Mouse (Mus musculus) ovary, postnatal 10 days (tissue): ENCODE data around the gene Nupl1.

Experiments
- DNase-seq: peaks from one replicate; pipeline ENCODE4 v3.0.0; 2022; ENCODE audit warnings: low spot score

Gene Nupl1

GRCm38 (mm10) chr14:60251281-60252003 is at the start of gene Nupl1, which contains the start of gene Gm49336:
Gene Nupl1 (minus strand): TSS chr14:60251431.
Gene Gm49336 (minus strand): TSS chr14:60251507.
- peak; percentile 87 for DNase-seq

- no peak for DNase-seq
Measured at GRCm38 (mm10) chr14:60301024-60301423, 49.8 kb upstream of the Nupl1 start.

GRCm38 (mm10) chr14:60300224-60300991 is 49.2 kb upstream of the Nupl1 start:
- no peak for DNase-seq

DNA sequence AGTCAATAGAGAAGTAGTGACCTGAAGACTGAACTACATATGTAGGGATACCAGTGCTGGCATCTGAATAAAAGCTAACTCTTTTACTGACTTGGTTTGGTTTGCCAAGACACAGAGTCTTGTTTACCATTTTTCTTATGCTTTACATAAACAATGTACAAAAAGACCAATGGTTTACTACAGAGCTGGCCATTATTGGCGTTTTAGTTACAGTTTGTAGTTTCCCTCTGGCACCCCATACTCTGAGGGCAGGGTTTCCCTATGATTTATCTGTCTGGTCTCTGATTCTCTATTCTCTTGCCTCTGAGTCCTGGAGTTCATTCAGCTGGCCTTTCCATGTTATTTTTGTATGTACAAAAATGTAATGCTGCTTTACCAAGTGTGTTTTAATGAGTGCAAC is 44.3 kb upstream of the Nupl1 start:
- DNase-seq = no peak

GRCm38 (mm10) chr14:60290363-60290762 is 39.1 kb upstream of the Nupl1 start:
- DNase-seq = no peak

- no peak for DNase-seq
Measured at GRCm38 (mm10) chr14:60286194-60286863, 35.1 kb upstream of the Nupl1 start.

DNA sequence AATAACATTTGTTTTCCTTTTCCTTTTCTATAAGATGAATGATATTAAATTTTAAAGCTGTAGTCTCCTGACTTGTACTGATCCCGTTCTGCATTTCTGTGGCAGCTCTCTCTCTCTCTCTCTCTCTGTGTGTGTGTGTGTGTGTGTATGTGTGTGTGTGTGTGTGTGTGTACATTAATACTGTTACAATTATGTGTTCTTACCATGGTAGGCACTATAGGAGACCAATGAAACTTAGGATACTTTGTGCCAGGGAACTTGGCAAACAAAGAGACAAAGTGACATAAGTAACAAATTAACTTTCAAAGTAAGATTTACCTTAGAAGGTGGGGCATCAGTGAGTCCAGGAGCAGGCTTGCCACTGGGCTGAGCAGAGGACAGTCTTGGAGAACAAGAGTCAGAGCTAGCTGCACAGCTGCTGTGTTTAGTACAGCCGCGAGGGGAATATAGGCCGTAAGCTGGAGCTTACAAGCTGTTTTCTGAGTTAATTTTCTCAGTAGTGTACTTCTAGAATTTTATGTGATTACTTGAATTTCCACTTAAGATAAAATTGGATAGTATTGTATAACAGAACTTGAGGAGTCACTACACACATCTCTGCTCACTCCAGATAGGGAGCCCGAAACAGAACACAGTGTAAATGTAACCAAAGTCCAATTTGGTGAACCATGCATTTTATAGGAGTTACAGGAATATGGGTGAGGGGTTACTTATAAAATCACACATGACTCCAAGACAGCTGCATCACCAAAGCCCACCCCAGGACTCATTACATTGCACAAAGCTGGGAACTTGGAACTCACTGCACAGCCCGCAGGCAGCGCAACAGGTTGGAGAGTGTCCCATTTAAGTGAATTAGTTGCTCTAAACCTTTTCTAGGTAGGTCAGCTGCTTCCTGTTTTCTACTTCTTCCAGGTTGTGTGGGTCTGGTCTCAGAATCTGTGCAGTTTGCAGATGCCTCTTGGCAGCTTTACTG is 24.4 kb upstream of the Nupl1 start:
- DNase-seq = no peak

GRCm38 (mm10) chr14:60273346-60273745 is 22.1 kb upstream of the Nupl1 start:
- DNase-seq = no peak

- DNase-seq = no peak
Measured at GRCm38 (mm10) chr14:60269333-60269732, 18.1 kb upstream of the Nupl1 start.

- peak; percentile 79 for DNase-seq
Measured at GRCm38 (mm10) chr14:60264990-60265876, 14.0 kb upstream of the Nupl1 start, which contains the start of gene Mtmr6. Gene Mtmr6 (plus strand): TSS chr14:60265228.

DNA sequence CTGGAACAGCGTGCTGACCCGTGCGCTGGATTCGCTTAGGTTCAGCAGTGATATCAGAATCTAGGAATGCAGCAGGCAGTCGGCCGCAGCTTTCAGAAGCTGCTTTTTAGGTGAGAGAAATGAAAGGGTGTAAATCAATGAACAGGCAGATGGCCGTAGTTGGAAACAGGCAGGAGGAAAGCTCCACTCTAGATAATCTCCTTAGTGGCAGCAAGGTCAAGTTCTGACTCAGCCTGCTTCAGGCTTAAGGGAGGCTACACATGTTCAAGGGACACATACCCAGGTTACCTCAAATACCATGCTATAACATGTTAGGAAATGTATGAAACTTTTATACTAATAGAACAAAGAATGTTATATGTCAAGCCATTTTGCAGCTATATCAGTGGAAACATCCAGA is 11.1 kb upstream of the Nupl1 start:
- no peak for DNase-seq

DNA sequence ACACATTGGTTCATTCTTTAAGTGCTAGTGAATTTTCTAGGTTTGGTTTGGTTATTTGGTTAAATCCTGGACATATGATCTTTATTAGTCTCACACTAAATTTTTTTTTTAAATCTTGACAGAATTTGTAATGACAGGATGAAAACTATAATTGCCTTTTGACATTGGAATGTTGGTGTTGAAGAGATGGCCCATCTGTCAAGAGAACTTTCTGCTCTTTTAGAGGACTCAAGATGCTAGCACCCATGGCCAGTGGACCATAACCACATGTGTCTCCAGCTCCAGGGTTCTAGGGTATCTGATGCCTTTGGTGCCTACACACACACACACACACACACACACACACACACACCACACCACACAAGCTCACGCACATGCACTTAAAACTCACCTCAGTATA is 6.6 kb upstream of the Nupl1 start:
- no peak for DNase-seq

DNA sequence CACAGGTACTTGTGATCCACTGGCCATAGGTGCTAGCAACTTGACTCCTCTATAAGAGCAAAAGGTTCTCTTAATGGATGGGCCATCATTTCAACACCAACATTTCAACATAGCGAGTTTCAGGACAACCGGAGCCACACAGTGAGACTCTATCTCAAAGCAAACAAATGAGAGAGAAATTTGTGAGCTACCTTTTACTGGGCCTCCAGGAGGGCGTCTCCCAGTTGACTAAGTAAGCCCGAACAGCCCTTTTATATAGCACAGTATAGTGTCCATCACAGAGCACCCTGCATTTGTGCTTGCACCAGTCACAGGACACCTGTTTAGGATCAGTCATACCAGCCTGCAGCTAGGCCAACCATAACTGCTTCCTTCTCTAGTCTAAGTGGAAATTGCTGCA is 5.9 kb upstream of the Nupl1 start:
- no peak for DNase-seq

GRCm38 (mm10) chr14:60256356-60256755 is 5.1 kb upstream of the Nupl1 start:
- no peak for DNase-seq

- DNase-seq = no peak
Measured at GRCm38 (mm10) chr14:60254774-60255173, 3.5 kb upstream of the Nupl1 start.

GRCm38 (mm10) chr14:60253466-60253865 is 2.2 kb upstream of the Nupl1 start:
- DNase-seq = no peak

DNA sequence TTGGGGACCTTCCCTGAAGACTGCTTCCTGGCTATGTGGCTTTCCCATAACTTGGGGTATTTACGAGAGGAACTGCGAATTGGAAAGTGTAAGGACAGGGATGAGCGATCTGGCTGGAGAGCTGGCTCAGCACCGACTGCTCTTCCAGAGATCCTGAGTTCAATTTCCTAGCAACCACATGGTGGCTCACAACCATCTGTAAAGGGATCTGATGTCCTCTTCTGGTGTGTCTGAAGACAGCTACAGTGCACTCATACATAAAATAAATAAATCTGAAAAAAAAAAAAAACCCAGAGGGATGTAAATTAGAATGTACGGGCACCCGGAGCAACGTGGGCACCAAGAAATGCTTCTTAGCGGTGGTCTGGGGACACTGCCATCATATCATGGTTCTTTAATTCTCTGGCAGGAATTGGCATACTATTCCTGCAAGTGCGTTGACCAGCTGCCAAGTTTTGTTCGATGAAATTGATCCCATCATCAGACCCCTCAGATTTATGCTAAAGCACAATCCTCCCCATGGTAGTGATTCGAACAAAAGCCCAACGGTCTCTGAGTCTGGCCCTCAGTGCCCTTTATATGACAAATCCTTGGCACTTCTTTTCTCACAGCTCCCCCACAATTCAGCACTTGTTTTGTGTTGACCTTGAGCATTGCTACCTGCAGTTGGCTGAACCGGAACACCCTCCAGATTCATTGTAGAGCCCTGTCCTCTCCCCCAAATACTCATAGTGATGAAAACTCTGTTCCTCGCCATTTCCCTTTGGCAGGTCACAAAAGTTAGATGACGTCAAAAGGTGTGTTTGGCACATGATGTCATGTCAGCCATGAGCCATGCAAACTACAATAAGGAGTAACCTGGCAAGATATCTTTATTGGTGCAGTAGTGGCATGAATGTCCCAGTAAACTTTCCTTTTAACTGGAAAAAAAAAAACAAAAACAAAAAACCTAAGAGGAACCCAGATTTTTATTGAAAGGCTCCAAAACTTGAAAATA is 1.1 kb upstream of the Nupl1 start:
- no peak for DNase-seq

- DNase-seq = no peak
Measured at GRCm38 (mm10) chr14:60250879-60251278, 352 bp downstream of the Nupl1 start.

GRCm38 (mm10) chr14:60250366-60250765 is 865 bp downstream of the Nupl1 start:
- DNase-seq = no peak
